ENCODE assay signal across 19 mouse cellular contexts in genomic region chr1:89078240-89078639, GRCm38 (mm10). TPM values are rescaled to one million over a fixed set of nuclear protein-coding genes. Genes with fewer than 3 reads are reported as not detected.
DNase-seq lines count a peak whose midpoint lies in the region; ATAC-seq and TF ChIP-seq lines count a peak whose summit lies in the region.
"Had no signal": no experiment of that assay in that cellular context is flagged by ENCODE, and none has a peak within 500 bp of the region (broad histone marks: within the 10 kb centered on the region; RNA-seq: fewer than 3 reads in every experiment).

No protein-coding gene starts in this region.

- H3K27ac ChIP-seq in heart, embryonic 15.5 days, result peak overlapping the region; percentile 63
- H3K27ac ChIP-seq in lung, embryonic 15.5 days, result peak overlapping the region; percentile 26; the same call in 1 of the 2 replicates
- H3K27ac ChIP-seq in ES-Bruce4 (ENCODE audit: insufficient read depth, low read length), result peak overlapping the region; percentile 41; the same call in 1 of the 2 replicates
- no peak overlapping the region for H3K27ac ChIP-seq in intestine, embryonic 16.5 days (ENCODE audit: low read length)
- H3K27ac ChIP-seq: embryonic facial prominence, embryonic 12.5 days; hindbrain, embryonic 13.5 days; hindbrain, postnatal 0 days had no signal

- no peak overlapping the region for H3K9ac ChIP-seq in heart, embryonic 15.5 days
- no peak overlapping the region for H3K9ac ChIP-seq in lung, embryonic 15.5 days
- no peak overlapping the region for H3K9ac ChIP-seq in ES-Bruce4 (ENCODE audit: low read depth, poor library complexity, severe bottlenecking)
- H3K9ac ChIP-seq in intestine, embryonic 16.5 days (ENCODE audit: low read depth, low read length), result no peak overlapping the region
- H3K9ac ChIP-seq: embryonic facial prominence, embryonic 12.5 days; forebrain, postnatal 0 days; hindbrain, embryonic 13.5 days had no signal

- no peaks in the 10 kb centered on the region for H3K36me3 ChIP-seq in heart, embryonic 15.5 days
- H3K36me3 ChIP-seq in lung, embryonic 15.5 days, result no peaks in the 10 kb centered on the region
- no peaks in the 10 kb centered on the region for H3K36me3 ChIP-seq in ES-Bruce4 (ENCODE audit: control insufficient read depth, insufficient read depth, low read length, poor library complexity, severe bottlenecking)
- H3K36me3 ChIP-seq in intestine, embryonic 16.5 days (ENCODE audit: control insufficient read depth, insufficient read depth, low read length), result no peaks in the 10 kb centered on the region
- H3K36me3 ChIP-seq: embryonic facial prominence, embryonic 12.5 days; hindbrain, embryonic 13.5 days had no signal

- peaks cover 81% of the 10 kb centered on the region for H3K4me1 ChIP-seq in heart, embryonic 15.5 days (replicated peaks)
- H3K4me1 ChIP-seq in lung, embryonic 15.5 days, result peaks cover 62% of the 10 kb centered on the region
- peaks cover 12% of the 10 kb centered on the region for H3K4me1 ChIP-seq in ES-Bruce4 (ENCODE audit: control insufficient read depth, insufficient read depth, low read length)
- H3K4me1 ChIP-seq in intestine, embryonic 16.5 days (ENCODE audit: control insufficient read depth, insufficient read depth, low read length), result peaks cover 39% of the 10 kb centered on the region

- peak; percentile 73 for DNase-seq in heart, adult 11 months
- DNase-seq in heart, postnatal 10 days, result no peak
- no peak for DNase-seq in heart, postnatal 36 days
- no peak for DNase-seq in lung, postnatal 14 days
- DNase-seq: adrenal gland, postnatal 14 days; cerebellum, adult 11-12 months; cerebellum, adult 9-10 months; cerebellum, postnatal 25 days; forebrain, postnatal 0 days; gastrocnemius, postnatal 14 days; kidney, adult 18-20 months had no signal

- no peaks in the 10 kb centered on the region for H3K27me3 ChIP-seq in heart, embryonic 15.5 days
- no peaks in the 10 kb centered on the region for H3K27me3 ChIP-seq in lung, embryonic 15.5 days
- H3K27me3 ChIP-seq in ES-Bruce4 (ENCODE audit: control insufficient read depth, insufficient read depth, low read length, poor library complexity, severe bottlenecking), result no peaks in the 10 kb centered on the region
- H3K27me3 ChIP-seq in intestine, embryonic 16.5 days (replicated peaks; ENCODE audit: control insufficient read depth, insufficient read depth, low read length), result no peaks in the 10 kb centered on the region
- H3K27me3 ChIP-seq: embryonic facial prominence, embryonic 12.5 days; hindbrain, embryonic 13.5 days; Patski had no signal

- no peak for TF ChIP-seq POLR2A in ES-Bruce4 (IDR thresholded peaks at IDR 0.05; ENCODE audit: insufficient read depth, low read length)

- WGBS in heart, embryonic 15.5 days, result 65% methylated on average over 2 of the region's 2 CpGs
- WGBS in lung, embryonic 15.5 days, result 51% methylated on average over 2 of the region's 2 CpGs
- 76% methylated on average over 2 of the region's 2 CpGs for WGBS in intestine, embryonic 16.5 days

- no peak overlapping the region; the same call in 1 of the 2 replicates for H3K4me2 ChIP-seq in heart, embryonic 15.5 days
- no peak overlapping the region for H3K4me2 ChIP-seq in lung, embryonic 15.5 days
- H3K4me2 ChIP-seq in intestine, embryonic 16.5 days (ENCODE audit: low read depth, low read length), result no peak overlapping the region
- H3K4me2 ChIP-seq: embryonic facial prominence, embryonic 12.5 days; hindbrain, embryonic 13.5 days had no signal

- no peak for TF ChIP-seq EP300 in ES-Bruce4 (IDR thresholded peaks at IDR 0.05; ENCODE audit: insufficient read depth, low read depth, low read length)

- no peaks in the 10 kb centered on the region for H3K9me3 ChIP-seq in heart, embryonic 15.5 days (replicated peaks)
- H3K9me3 ChIP-seq in lung, embryonic 15.5 days, result no peaks in the 10 kb centered on the region
- no peaks in the 10 kb centered on the region for H3K9me3 ChIP-seq in ES-Bruce4 (replicated peaks; ENCODE audit: control insufficient read depth, insufficient read depth, low read length, poor library complexity, severe bottlenecking)
- no peaks in the 10 kb centered on the region for H3K9me3 ChIP-seq in intestine, embryonic 16.5 days (ENCODE audit: control insufficient read depth, low read length)
- H3K9me3 ChIP-seq: embryonic facial prominence, embryonic 12.5 days; hindbrain, embryonic 13.5 days had no signal

- TF ChIP-seq CTCF in ES-Bruce4 (IDR thresholded peaks at IDR 0.05; ENCODE audit: low read depth, low read length), result no peak

- no peak overlapping the region for H3K4me3 ChIP-seq in heart, embryonic 15.5 days
- H3K4me3 ChIP-seq in lung, embryonic 15.5 days, result no peak overlapping the region
- H3K4me3 ChIP-seq in ES-Bruce4 (ENCODE audit: low read depth, low read length), result no peak overlapping the region
- no peak overlapping the region for H3K4me3 ChIP-seq in intestine, embryonic 16.5 days (ENCODE audit: low read length)
- H3K4me3 ChIP-seq: embryonic facial prominence, embryonic 12.5 days; hindbrain, embryonic 13.5 days had no signal

- ATAC-seq in heart, embryonic 15.5 days (replicated peaks; ENCODE audit: insufficient number of reproducible peaks, insufficient read depth, low FRiP score, low read depth), result no peak
- no peak for ATAC-seq in lung, embryonic 15.5 days (ENCODE audit: borderline replicate concordance, extremely low read depth, low FRiP score, low TSS enrichment)
- ATAC-seq in intestine, embryonic 16.5 days, result no peak
- ATAC-seq: forebrain, postnatal 0 days; hindbrain, postnatal 0 days; Patski had no signal

- intact Hi-C loops in heart, postnatal 10 days (cut with DNase I), result no loop called here
- intact Hi-C loops in heart, postnatal 36 days (cut with DNase I), result no loop called here

RNA-seq across cellular contexts. Expression of gene Sh3bp4, which starts 8.0 kb away (rescaled TPM):
- total RNA-seq in heart, postnatal 10 days (2021), result 10 to 100 TPM; 26.2 to 28.6 TPM
- polyA plus RNA-seq in heart, embryonic 15.5 days (2015; fragmentation: Nextera tagmentation; extraction: Ambion mirVana), result 21.2 and 21.7 TPM in 2 replicates
- 10 to 100 TPM; 11.3 to 11.8 TPM for total RNA-seq in heart, postnatal 36 days (2021)
- 25.2 and 27.1 TPM in 2 replicates for polyA plus RNA-seq in lung, embryonic 15.5 days (2015; fragmentation: Nextera tagmentation; extraction: Ambion mirVana)
- polyA plus RNA-seq in ES-Bruce4 (2011; ENCODE audit: insufficient read depth, insufficient read length, low read depth, missing spikeins), result 32.1 and 37.6 TPM in 2 replicates
- polyA plus RNA-seq in intestine, embryonic 16.5 days (2015; fragmentation: Nextera tagmentation; extraction: Ambion mirVana), result 13.5 and 14.2 TPM in 2 replicates
